Mouse (Mus musculus): Measurements from ENCODE around the gene Ttll5.

Gene Ttll5

GRCm38 (mm10) chr12:85824438-85825264 lies at the start of gene Ttll5, which contains the start of gene Erg28:
Ttll5 (plus strand) TSS chr12:85824659.
Erg28 (minus strand) TSS chr12:85824550.
- DNase-seq (ENCODE audit: extremely low spot score): peak; percentile 96

- DNase-seq (ENCODE audit: extremely low spot score): no peak
Measured at GRCm38 (mm10) chr12:85778962-85779361, 45.5 kb upstream of the Ttll5 start.

- no peak for DNase-seq (ENCODE audit: extremely low spot score)
Measured at GRCm38 (mm10) chr12:85779707-85780106, 44.8 kb upstream of the Ttll5 start.

GRCm38 (mm10) chr12:85781606-85782005 lies 42.9 kb upstream of the Ttll5 start:
- no peak for DNase-seq (ENCODE audit: extremely low spot score)

- DNase-seq (ENCODE audit: extremely low spot score): no peak
Measured at GRCm38 (mm10) chr12:85784916-85785815, 39.3 kb upstream of the Ttll5 start.

- DNase-seq (ENCODE audit: extremely low spot score): no peak
Measured at GRCm38 (mm10) chr12:85792158-85792557, 32.3 kb upstream of the Ttll5 start.

GRCm38 (mm10) chr12:85792821-85793346 lies 31.6 kb upstream of the Ttll5 start:
- no peak for DNase-seq (ENCODE audit: extremely low spot score)

GRCm38 (mm10) chr12:85794094-85794493 lies 30.4 kb upstream of the Ttll5 start:
- no peak for DNase-seq (ENCODE audit: extremely low spot score)

- DNase-seq (ENCODE audit: extremely low spot score): no peak
Measured at GRCm38 (mm10) chr12:85795551-85795950, 28.9 kb upstream of the Ttll5 start.

GRCm38 (mm10) chr12:85800031-85800430 lies 24.4 kb upstream of the Ttll5 start:
- DNase-seq (ENCODE audit: extremely low spot score): no peak

GRCm38 (mm10) chr12:85809726-85810125 lies 14.7 kb upstream of the Ttll5 start:
- DNase-seq (ENCODE audit: extremely low spot score): no peak

GRCm38 (mm10) chr12:85810959-85811358 lies 13.5 kb upstream of the Ttll5 start:
- DNase-seq (ENCODE audit: extremely low spot score): no peak

- DNase-seq (ENCODE audit: extremely low spot score): no peak
Measured at GRCm38 (mm10) chr12:85811676-85812075, 12.8 kb upstream of the Ttll5 start.

GRCm38 (mm10) chr12:85813599-85813998 lies 10.9 kb upstream of the Ttll5 start:
- DNase-seq (ENCODE audit: extremely low spot score): no peak

- DNase-seq (ENCODE audit: extremely low spot score): no peak
Measured at GRCm38 (mm10) chr12:85822051-85822450, 2.4 kb upstream of the Ttll5 start.

GRCm38 (mm10) chr12:85825361-85825760 lies 902 bp downstream of the Ttll5 start:
- DNase-seq (ENCODE audit: extremely low spot score): no peak

- DNase-seq (ENCODE audit: extremely low spot score): no peak
Measured at GRCm38 (mm10) chr12:85825822-85826221, 1.4 kb downstream of the Ttll5 start.

- no peak for DNase-seq (ENCODE audit: extremely low spot score)
Measured at GRCm38 (mm10) chr12:85828856-85829255, 4.4 kb downstream of the Ttll5 start.

- no peak for DNase-seq (ENCODE audit: extremely low spot score)
Measured at GRCm38 (mm10) chr12:85829866-85830265, 5.4 kb downstream of the Ttll5 start.

GRCm38 (mm10) chr12:85830691-85831090 lies 6.2 kb downstream of the Ttll5 start:
- DNase-seq (ENCODE audit: extremely low spot score): no peak

GRCm38 (mm10) chr12:85834543-85834942 lies 10.1 kb downstream of the Ttll5 start:
- no peak for DNase-seq (ENCODE audit: extremely low spot score)

GRCm38 (mm10) chr12:85837765-85838164 lies 13.3 kb downstream of the Ttll5 start:
- no peak for DNase-seq (ENCODE audit: extremely low spot score)

All from embryo, embryonic 9.5 days (tissue).